Comparison of ENCODE assay signal across 22 mouse cellular contexts in genomic region chr19:5113783-5114182, GRCm38 (mm10). TPM values are rescaled to one million over a fixed set of nuclear protein-coding genes. Genes with fewer than 3 reads are reported as not detected.
DNase-seq lines count a peak whose midpoint lies in the region; ATAC-seq lines count a peak whose summit lies in the region.
"Had no signal": no experiment of that assay in that cellular context is flagged by ENCODE, and none has a peak within 500 bp of the region (broad histone marks: within the 10 kb centered on the region; RNA-seq: fewer than 3 reads in every experiment).

No protein-coding gene starts in this region.

- no peak overlapping the region for H3K27ac ChIP-seq in forebrain, embryonic 13.5 days
- no peak overlapping the region for H3K27ac ChIP-seq in forebrain, embryonic 15.5 days (replicated peaks)
- no peak overlapping the region for H3K27ac ChIP-seq in heart, embryonic 12.5 days (ENCODE audit: poor library complexity, severe bottlenecking)
- H3K27ac ChIP-seq: heart, embryonic 13.5 days; limb, embryonic 13.5 days; liver, embryonic 14.5 days; neural tube, embryonic 12.5 days had no signal

- H3K9me3 ChIP-seq in forebrain, embryonic 13.5 days (replicated peaks), result no peaks in the 10 kb centered on the region
- H3K9me3 ChIP-seq in forebrain, embryonic 15.5 days, result no peaks in the 10 kb centered on the region
- H3K9me3 ChIP-seq in heart, embryonic 12.5 days (replicated peaks), result no peaks in the 10 kb centered on the region
- H3K9me3 ChIP-seq: heart, embryonic 13.5 days; limb, embryonic 13.5 days; megakaryocyte, embryonic 14.5 days; neural tube, embryonic 12.5 days had no signal

- 89% methylated on average over 7 of the region's 7 CpGs for WGBS in forebrain, embryonic 13.5 days
- WGBS in forebrain, embryonic 15.5 days, result 95% methylated on average over 7 of the region's 7 CpGs
- WGBS in heart, embryonic 12.5 days, result 93% methylated on average over 7 of the region's 7 CpGs

- no peak overlapping the region for H3K4me3 ChIP-seq in forebrain, embryonic 13.5 days
- H3K4me3 ChIP-seq in forebrain, embryonic 15.5 days, result no peak overlapping the region
- no peak overlapping the region for H3K4me3 ChIP-seq in heart, embryonic 12.5 days
- H3K4me3 ChIP-seq: heart, embryonic 13.5 days; limb, embryonic 13.5 days; megakaryocyte, embryonic 14.5 days; neural tube, embryonic 12.5 days had no signal

- H3K4me2 ChIP-seq in forebrain, embryonic 13.5 days, result no peak overlapping the region
- no peak overlapping the region for H3K4me2 ChIP-seq in forebrain, embryonic 15.5 days (replicated peaks)
- no peak overlapping the region for H3K4me2 ChIP-seq in heart, embryonic 12.5 days
- H3K4me2 ChIP-seq: heart, embryonic 13.5 days; limb, embryonic 13.5 days; neural tube, embryonic 12.5 days had no signal

- intact Hi-C loops in left cerebral cortex, postnatal 10 days (cut with DNase I), result no loop called here

- no peaks in the 10 kb centered on the region for H3K27me3 ChIP-seq in forebrain, embryonic 13.5 days
- no peaks in the 10 kb centered on the region for H3K27me3 ChIP-seq in forebrain, embryonic 15.5 days
- H3K27me3 ChIP-seq in heart, embryonic 12.5 days (replicated peaks), result no peaks in the 10 kb centered on the region
- H3K27me3 ChIP-seq: limb, embryonic 13.5 days; neural tube, embryonic 12.5 days had no signal

- H3K4me1 ChIP-seq in forebrain, embryonic 13.5 days, result peaks cover 20% of the 10 kb centered on the region
- peaks cover 16% of the 10 kb centered on the region for H3K4me1 ChIP-seq in forebrain, embryonic 15.5 days
- H3K4me1 ChIP-seq in heart, embryonic 12.5 days (replicated peaks), result peaks cover 13% of the 10 kb centered on the region

- DNase-seq in left cerebral cortex, adult 18-20 months (ENCODE audit: low spot score in 2 of 2), result peak; percentile 36 to 62
- DNase-seq in left cerebral cortex, postnatal 10 days (ENCODE audit: extremely low spot score in 1 of 2, low spot score in 2 of 2), result no peak
- DNase-seq in right cerebral cortex, postnatal 25 days, result peak; percentile 70
- DNase-seq in right cerebral cortex, postnatal 14 days, result no peak
- DNase-seq in lung, postnatal 4 days, result no peak
- DNase-seq: adrenal gland, adult 8-10 months; forebrain, postnatal 0 days; heart, postnatal 4 days; kidney, postnatal 10 days; spleen, adult 18-20 months; thymus, adult 18-20 months had no signal

- H3K36me3 ChIP-seq in forebrain, embryonic 13.5 days (ENCODE audit: poor library complexity, severe bottlenecking), result peaks cover 63% of the 10 kb centered on the region
- H3K36me3 ChIP-seq in forebrain, embryonic 15.5 days, result peaks cover 46% of the 10 kb centered on the region
- peaks cover 50% of the 10 kb centered on the region for H3K36me3 ChIP-seq in heart, embryonic 12.5 days

- H3K9ac ChIP-seq in forebrain, embryonic 13.5 days, result peak overlapping the region; percentile 23; the same call in 1 of the 2 replicates
- no peak overlapping the region for H3K9ac ChIP-seq in forebrain, embryonic 15.5 days (replicated peaks)
- H3K9ac ChIP-seq in heart, embryonic 12.5 days, result no peak overlapping the region
- H3K9ac ChIP-seq: forebrain, postnatal 0 days; heart, embryonic 13.5 days; limb, embryonic 13.5 days; liver, embryonic 14.5 days; neural tube, embryonic 12.5 days had no signal

- no peak for ATAC-seq in forebrain, embryonic 13.5 days
- no peak for ATAC-seq in forebrain, embryonic 15.5 days (replicated peaks)
- ATAC-seq in heart, embryonic 12.5 days (ENCODE audit: insufficient number of reproducible peaks, low FRiP score), result no peak
- ATAC-seq: forebrain, postnatal 0 days; intestine, postnatal 0 days had no signal

RNA-seq across cellular contexts. Expression of gene Klc2, which starts 4.6 kb away (rescaled TPM):
- 41.1 and 43.6 TPM in 2 replicates for polyA plus RNA-seq in forebrain, embryonic 13.5 days (2015; fragmentation: Nextera tagmentation; extraction: Ambion mirVana)
- 47.0 and 50.9 TPM in 2 replicates for polyA plus RNA-seq in forebrain, embryonic 15.5 days (2015; fragmentation: Nextera tagmentation; extraction: Ambion mirVana)
- total RNA-seq in left cerebral cortex, adult 18-20 months (2021), result 100 to 1,000 TPM; 261 to 289 TPM
- total RNA-seq in left cerebral cortex, postnatal 10 days (2021), result 100 to 1,000 TPM; 186 to 195 TPM
- 24.0 and 28.6 TPM in 2 replicates for polyA plus RNA-seq in heart, embryonic 12.5 days (2016; fragmentation: Nextera tagmentation; extraction: Ambion mirVana)

RNA-seq across cellular contexts. Expression of gene Rab1b, which starts 6.9 kb away (rescaled TPM):
- polyA plus RNA-seq in forebrain, embryonic 13.5 days (2015; fragmentation: Nextera tagmentation; extraction: Ambion mirVana), result 235 and 252 TPM in 2 replicates
- 243 and 248 TPM in 2 replicates for polyA plus RNA-seq in forebrain, embryonic 15.5 days (2015; fragmentation: Nextera tagmentation; extraction: Ambion mirVana)
- total RNA-seq in left cerebral cortex, adult 18-20 months (2021), result 100 to 1,000 TPM; 157 to 165 TPM
- 100 to 1,000 TPM; 167 to 168 TPM for total RNA-seq in left cerebral cortex, postnatal 10 days (2021)
- polyA plus RNA-seq in heart, embryonic 12.5 days (2016; fragmentation: Nextera tagmentation; extraction: Ambion mirVana), result 218 and 226 TPM in 2 replicates

RNA-seq across cellular contexts. Expression of gene Cnih2, which starts 15.5 kb away (rescaled TPM):
- polyA plus RNA-seq in forebrain, embryonic 13.5 days (2015; fragmentation: Nextera tagmentation; extraction: Ambion mirVana), result 208 and 212 TPM in 2 replicates
- 324 and 348 TPM in 2 replicates for polyA plus RNA-seq in forebrain, embryonic 15.5 days (2015; fragmentation: Nextera tagmentation; extraction: Ambion mirVana)
- 100 to 1,000 TPM; 215 to 221 TPM for total RNA-seq in left cerebral cortex, adult 18-20 months (2021)
- 100 to 1,000 TPM; 379 to 384 TPM for total RNA-seq in left cerebral cortex, postnatal 10 days (2021)
- 5.9 and 7.0 TPM in 2 replicates for polyA plus RNA-seq in heart, embryonic 12.5 days (2016; fragmentation: Nextera tagmentation; extraction: Ambion mirVana)
- total RNA-seq: gastrocnemius, adult 18-20 months; monocyte, adult 5-6 weeks had no signal

RNA-seq across cellular contexts. Expression of gene Yif1a, which starts 25.4 kb away (rescaled TPM):
- polyA plus RNA-seq in forebrain, embryonic 13.5 days (2015; fragmentation: Nextera tagmentation; extraction: Ambion mirVana), result 62.4 and 71.4 TPM in 2 replicates
- 53.0 and 54.3 TPM in 2 replicates for polyA plus RNA-seq in forebrain, embryonic 15.5 days (2015; fragmentation: Nextera tagmentation; extraction: Ambion mirVana)
- total RNA-seq in left cerebral cortex, adult 18-20 months (2021), result 10 to 100 TPM; 21.6 to 25.5 TPM
- total RNA-seq in left cerebral cortex, postnatal 10 days (2021), result 10 to 100 TPM; 27.3 to 30.4 TPM
- polyA plus RNA-seq in heart, embryonic 12.5 days (2016; fragmentation: Nextera tagmentation; extraction: Ambion mirVana), result 76.0 and 82.8 TPM in 2 replicates

RNA-seq across cellular contexts. Expression of gene Tmem151a, which starts 28.5 kb away (rescaled TPM):
- polyA plus RNA-seq in forebrain, embryonic 13.5 days (2015; fragmentation: Nextera tagmentation; extraction: Ambion mirVana), result 2.3 and 2.8 TPM in 2 replicates
- polyA plus RNA-seq in forebrain, embryonic 15.5 days (2015; fragmentation: Nextera tagmentation; extraction: Ambion mirVana), result 7.9 and 8.3 TPM in 2 replicates
- 100 to 1,000 TPM; 146 to 149 TPM for total RNA-seq in left cerebral cortex, adult 18-20 months (2021)
- total RNA-seq in left cerebral cortex, postnatal 10 days (2021), result 100 to 1,000 TPM; 115 to 122 TPM
- 4.4 TPM in 2 replicates for polyA plus RNA-seq in heart, embryonic 12.5 days (2016; fragmentation: Nextera tagmentation; extraction: Ambion mirVana)

Comparison
In these comparisons a context has a peak if more than half of its experiments do, and no peak if none do; other contexts are left out.
1. DNase-seq: peak in left cerebral cortex, adult 18-20 months (2 of 2) and right cerebral cortex, postnatal 25 days (single experiment); none in left cerebral cortex, postnatal 10 days (0 of 2), right cerebral cortex, postnatal 14 days (single experiment) and lung, postnatal 4 days (0 of 2).
2. RNA of gene Cnih2, which starts 15.5 kb away (polyA plus RNA-seq): 324 to 348 TPM in forebrain, embryonic 15.5 days and 208 to 212 TPM in forebrain, embryonic 13.5 days; 5.9 to 7.0 TPM in heart, embryonic 12.5 days; every median in the first group is over 10 times any median in the second.